Mouse (Mus musculus): ENCODE results near the gene Olfr362.
"Not testable (repeated sequence)": the region's sequence is repeated elsewhere in the genome, so short reads cannot be mapped to it uniquely, and the experiment has no call there.

The Olfr362 gene

DNA sequence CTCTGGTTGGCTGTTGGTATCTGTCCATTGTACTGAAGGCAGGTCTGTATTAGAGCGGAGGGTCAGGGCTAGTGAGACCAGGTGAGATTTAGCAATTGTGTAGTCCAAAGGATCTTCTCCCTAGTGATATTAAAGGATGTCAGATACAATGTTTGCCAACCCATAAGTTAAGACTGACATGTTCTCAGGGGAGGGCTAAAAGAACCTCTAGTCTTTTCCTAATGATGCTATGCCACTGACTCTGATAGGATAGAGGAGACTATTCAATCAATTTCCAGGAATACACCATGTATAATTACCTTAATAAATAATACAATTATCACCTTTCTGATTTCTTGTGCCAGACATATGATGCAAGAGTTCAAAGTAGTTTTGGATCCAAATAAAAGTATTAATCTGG lies at the start of gene Olfr362:
TSS of gene Olfr362 (minus strand) at position 101 of the 400 bp plus-strand sequence.
- DNase-seq (ENCODE audit: low read depth, low spot score): no peak

DNA sequence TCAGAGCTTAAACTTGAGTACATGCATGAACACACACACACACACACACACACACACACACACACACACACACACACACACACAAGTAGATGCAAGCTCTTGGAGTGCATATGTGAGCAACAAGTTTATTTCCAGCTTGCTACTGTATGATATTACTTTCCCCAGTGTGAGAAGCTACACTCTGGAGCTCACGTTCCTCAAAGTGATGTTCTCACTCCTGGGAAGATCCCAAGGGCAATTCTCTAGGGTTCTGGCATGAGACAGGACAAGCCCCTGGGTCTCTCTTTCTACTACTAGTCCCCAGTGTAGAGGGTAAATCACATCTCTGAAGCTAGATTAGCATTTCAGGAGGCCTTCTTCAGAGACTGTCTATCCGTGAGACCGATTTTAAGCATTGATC lies 21.3 kb upstream of the Olfr362 start, which contains the start of gene Olfr364-ps1:
TSS of gene Olfr364-ps1 (plus strand) at position 301 of the 400 bp plus-strand sequence.
- DNase-seq (ENCODE audit: low read depth, low spot score): no peak

DNA sequence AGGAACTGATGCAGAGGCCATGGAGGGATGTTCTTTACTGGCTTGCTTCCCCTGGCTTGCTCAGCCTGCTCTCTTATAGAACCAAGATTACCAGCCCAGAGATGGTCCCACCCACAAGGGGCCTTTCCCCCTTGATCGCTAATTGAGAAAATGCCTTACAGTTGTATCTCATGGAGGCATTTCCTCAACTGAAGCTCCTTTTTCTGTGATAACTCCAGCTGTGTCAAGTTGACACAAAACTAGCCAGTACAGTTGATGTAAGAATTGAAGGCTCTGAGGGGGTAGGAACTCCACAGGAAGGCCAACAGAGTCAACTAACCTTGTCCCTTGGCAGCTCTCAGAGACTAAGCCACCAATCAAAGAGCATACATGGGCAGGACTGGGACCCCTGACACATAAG lies 28.5 kb downstream of the Olfr362 start, which contains the start of gene Olfr361:
TSS of gene Olfr361 (minus strand) at position 101 of the 400 bp plus-strand sequence.
- DNase-seq (ENCODE audit: low read depth, low spot score): not testable (repeated sequence)

DNA sequence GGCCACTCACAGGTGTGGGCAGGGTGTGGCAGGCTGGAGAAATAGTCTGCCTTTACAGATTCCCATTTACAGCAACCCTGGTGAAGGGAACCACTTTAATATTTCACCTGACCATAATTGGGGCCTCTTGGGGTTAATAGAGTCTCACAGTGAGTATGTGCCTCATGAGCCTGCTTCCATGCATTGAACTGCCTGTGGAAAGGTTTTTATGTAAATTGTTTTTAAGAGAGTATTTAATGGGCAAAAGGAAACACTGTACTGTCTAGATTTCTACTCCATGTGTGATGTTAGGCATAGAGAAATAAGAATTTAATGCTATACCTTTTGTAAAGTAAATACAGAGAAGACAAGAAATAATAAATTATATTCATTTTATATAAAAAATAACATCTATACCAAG lies 52.3 kb downstream of the Olfr362 start, which contains the start of gene Olfr360:
TSS of gene Olfr360 (plus strand) at position 301 of the 400 bp plus-strand sequence.
- no peak for DNase-seq (ENCODE audit: low read depth, low spot score)

Measured in 3T3-L1 (cell line).